Mouse (Mus musculus) spleen, adult 2 months (tissue): ENCODE measurements around the gene Gja8.

Experiments
- CTCF ChIP-seq: fragments of 200-500 bp; IDR thresholded peaks from 2 replicates; pipeline ENCODE4 v1.5.1; 2011; ENCODE audit warnings: mild to moderate bottlenecking, inconsistent platforms; ENCODE audit not compliant: insufficient read depth, insufficient read length, insufficient replicate concordance; ENCODE audit errors: extremely low read depth
- POLR2A ChIP-seq: fragments of 200-500 bp; IDR thresholded peaks from 2 replicates; pipeline ENCODE4 v1.6.1; 2011; ENCODE audit warnings: low read depth, low read length, inconsistent platforms

DNA sequence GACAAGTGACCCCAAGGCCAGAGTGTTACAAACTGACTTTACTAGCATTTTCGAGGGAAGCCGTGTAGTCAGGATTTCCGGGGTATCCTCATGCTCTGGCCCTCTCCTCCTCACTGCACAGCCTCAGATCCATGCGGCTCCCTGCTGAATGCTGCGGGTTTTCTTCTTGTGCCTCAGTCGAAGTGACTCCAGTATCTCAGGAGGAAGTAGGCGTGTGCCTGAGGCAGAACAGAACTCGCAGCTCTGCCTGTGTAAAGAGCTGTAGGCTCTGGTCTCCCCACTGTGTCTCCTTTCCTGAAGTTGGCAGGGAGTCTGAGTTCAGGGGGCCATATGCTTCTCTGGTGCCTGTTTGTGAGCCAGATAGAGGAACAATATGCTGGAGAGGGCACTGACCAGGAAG, 54.8 kb downstream of the Gja8 start:
- TF ChIP-seq CTCF, result no peak
- TF ChIP-seq POLR2A, result no peak
